Mouse (Mus musculus): ENCODE results near the gene Apip. TPM values are rescaled to one million over a fixed set of nuclear protein-coding genes. Genes with fewer than 3 reads are reported as not detected.

Apip gene
- total and polyA plus RNA-seq, 2 experiments from 2014 or later: 44.3 to 63.9 TPM

- no peak overlapping the region for H3K4me2 ChIP-seq (ENCODE audit: low read depth, low read length)
- H3K27ac ChIP-seq (ENCODE audit: low read depth): no peak overlapping the region
- WGBS: 43% methylated on average over 1 of the region's 1 CpGs
- no peak for ATAC-seq (ENCODE audit: insufficient read depth, low read depth)
- no peaks in the 10 kb centered on the region for H3K27me3 ChIP-seq (ENCODE audit: control insufficient read depth, insufficient read depth, low read length)
- no peak for DNase-seq (ENCODE audit: low spot score)
- no peaks in the 10 kb centered on the region for H3K36me3 ChIP-seq (replicated peaks; ENCODE audit: control insufficient read depth, insufficient read depth, low read length)
- H3K4me3 ChIP-seq (ENCODE audit: low read depth, low read length): no peak overlapping the region
- H3K9me3 ChIP-seq (replicated peaks; ENCODE audit: control insufficient read depth, low read length): no peaks in the 10 kb centered on the region
- H3K9ac ChIP-seq (replicated peaks; ENCODE audit: low read depth, low read length): no peak overlapping the region
- peaks cover 23% of the 10 kb centered on the region for H3K4me1 ChIP-seq (ENCODE audit: control insufficient read depth, insufficient read depth)
- TF ChIP-seq EP300 (IDR thresholded peaks at IDR 0.05; ENCODE audit: low read depth) (no peak), CTCF (IDR thresholded peaks at IDR 0.05; ENCODE audit: low read depth) (no peak)
These were observed 4.9 kb upstream of the Apip start for GRCm38 (mm10) chr2:103068602-103069001.

GRCm38 (mm10) chr2:103069752-103070405 lies 3.6 kb upstream of the Apip start:
- no peak overlapping the region for H3K4me3 ChIP-seq (ENCODE audit: low read depth, low read length)
- no peak for DNase-seq (ENCODE audit: low spot score)
- 87% methylated on average over 5 of the region's 5 CpGs for WGBS
- ATAC-seq (ENCODE audit: insufficient read depth, low read depth): no peak
- no peaks in the 10 kb centered on the region for H3K27me3 ChIP-seq (ENCODE audit: control insufficient read depth, insufficient read depth, low read length)
- no peaks in the 10 kb centered on the region for H3K36me3 ChIP-seq (replicated peaks; ENCODE audit: control insufficient read depth, insufficient read depth, low read length)
- no peak overlapping the region for H3K27ac ChIP-seq (ENCODE audit: low read depth)
- TF ChIP-seq EP300 (IDR thresholded peaks at IDR 0.05; ENCODE audit: low read depth) (no peak), CTCF (IDR thresholded peaks at IDR 0.05; ENCODE audit: low read depth) (no peak)
- H3K4me1 ChIP-seq (ENCODE audit: control insufficient read depth, insufficient read depth): peaks cover 25% of the 10 kb centered on the region
- no peak overlapping the region for H3K9ac ChIP-seq (replicated peaks; ENCODE audit: low read depth, low read length)
- no peaks in the 10 kb centered on the region for H3K9me3 ChIP-seq (replicated peaks; ENCODE audit: control insufficient read depth, low read length)
- no peak overlapping the region for H3K4me2 ChIP-seq (ENCODE audit: low read depth, low read length)

GRCm38 (mm10) chr2:103070586-103070985 lies 2.9 kb upstream of the Apip start:
- no peak for ATAC-seq (ENCODE audit: insufficient read depth, low read depth)
- WGBS: 40% methylated on average over 3 of the region's 3 CpGs
- Histone ChIP-seq H3K27ac (ENCODE audit: low read depth) (no peak overlapping the region), H3K9me3 (replicated peaks; ENCODE audit: control insufficient read depth, low read length) (no peaks in the 10 kb centered on the region), H3K4me3 (ENCODE audit: low read depth, low read length) (no peak overlapping the region), H3K4me1 (ENCODE audit: control insufficient read depth, insufficient read depth) (peaks cover 25% of the 10 kb centered on the region), H3K27me3 (ENCODE audit: control insufficient read depth, insufficient read depth, low read length) (no peaks in the 10 kb centered on the region), H3K9ac (replicated peaks; ENCODE audit: low read depth, low read length) (no peak overlapping the region), H3K4me2 (ENCODE audit: low read depth, low read length) (peak overlapping the region; percentile 3; the same call in 1 of the 2 replicates), H3K36me3 (replicated peaks; ENCODE audit: control insufficient read depth, insufficient read depth, low read length) (no peaks in the 10 kb centered on the region)
- TF ChIP-seq CTCF (IDR thresholded peaks at IDR 0.05; ENCODE audit: low read depth) (no peak), EP300 (IDR thresholded peaks at IDR 0.05; ENCODE audit: low read depth) (no peak)
- peak; percentile 19 for DNase-seq (ENCODE audit: low spot score)

- WGBS: 72% methylated on average over 6 of the region's 6 CpGs
- Histone ChIP-seq H3K9ac (replicated peaks; ENCODE audit: low read depth, low read length) (no peak overlapping the region), H3K4me1 (ENCODE audit: control insufficient read depth, insufficient read depth) (no peaks in the 10 kb centered on the region), H3K9me3 (replicated peaks; ENCODE audit: control insufficient read depth, low read length) (no peaks in the 10 kb centered on the region), H3K36me3 (replicated peaks; ENCODE audit: control insufficient read depth, insufficient read depth, low read length) (peaks cover 11% of the 10 kb centered on the region), H3K27me3 (ENCODE audit: control insufficient read depth, insufficient read depth, low read length) (no peaks in the 10 kb centered on the region), H3K27ac (ENCODE audit: low read depth) (no peak overlapping the region), H3K4me3 (ENCODE audit: low read depth, low read length) (no peak overlapping the region), H3K4me2 (ENCODE audit: low read depth, low read length) (no peak overlapping the region)
- DNase-seq (ENCODE audit: low spot score): no peak
- TF ChIP-seq CTCF (IDR thresholded peaks at IDR 0.05; ENCODE audit: low read depth): no peak
- TF ChIP-seq EP300 (IDR thresholded peaks at IDR 0.05; ENCODE audit: low read depth): no peak
- no peak for ATAC-seq (ENCODE audit: insufficient read depth, low read depth)
These were observed 7.6 kb downstream of the Apip start for GRCm38 (mm10) chr2:103081117-103081516.

- Histone ChIP-seq H3K9me3 (replicated peaks; ENCODE audit: control insufficient read depth, low read length) (no peaks in the 10 kb centered on the region), H3K36me3 (replicated peaks; ENCODE audit: control insufficient read depth, insufficient read depth, low read length) (peaks cover 11% of the 10 kb centered on the region), H3K27me3 (ENCODE audit: control insufficient read depth, insufficient read depth, low read length) (no peaks in the 10 kb centered on the region), H3K4me1 (ENCODE audit: control insufficient read depth, insufficient read depth) (no peaks in the 10 kb centered on the region), H3K27ac (ENCODE audit: low read depth) (no peak overlapping the region), H3K4me2 (ENCODE audit: low read depth, low read length) (no peak overlapping the region), H3K4me3 (ENCODE audit: low read depth, low read length) (no peak overlapping the region), H3K9ac (replicated peaks; ENCODE audit: low read depth, low read length) (no peak overlapping the region)
- ATAC-seq (ENCODE audit: insufficient read depth, low read depth) (no peak), DNase-seq (ENCODE audit: low spot score) (no peak)
- TF ChIP-seq EP300 (IDR thresholded peaks at IDR 0.05; ENCODE audit: low read depth) (no peak), CTCF (IDR thresholded peaks at IDR 0.05; ENCODE audit: low read depth) (no peak)
- 66% methylated on average over 5 of the region's 5 CpGs for WGBS
These were observed 8.2 kb downstream of the Apip start for GRCm38 (mm10) chr2:103081706-103082105.

DNA sequence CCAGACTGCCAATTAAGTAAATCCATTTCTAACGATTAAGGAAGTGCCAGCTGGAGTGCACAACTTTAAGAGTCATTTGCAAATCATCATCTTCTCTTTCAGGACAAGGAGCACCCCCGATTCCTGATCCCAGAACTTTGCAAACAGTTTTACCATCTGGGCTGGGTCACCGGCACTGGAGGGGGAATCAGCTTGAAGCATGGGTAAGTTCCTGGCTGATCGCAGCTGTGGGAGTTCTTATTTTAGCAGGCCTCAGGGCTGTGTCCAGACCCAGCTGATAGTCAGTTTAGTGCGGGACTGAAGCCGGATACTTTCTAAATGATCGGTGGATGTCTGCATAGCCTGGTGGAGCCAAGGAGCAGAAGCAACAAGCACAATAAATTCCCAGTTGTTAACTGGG lies 9.4 kb downstream of the Apip start:
- TF ChIP-seq EP300 (IDR thresholded peaks at IDR 0.05; ENCODE audit: low read depth) (no peak), CTCF (IDR thresholded peaks at IDR 0.05; ENCODE audit: low read depth) (no peak)
- Histone ChIP-seq H3K27ac (ENCODE audit: low read depth) (peak overlapping the region; percentile 20; the same call in 1 of the 2 replicates), H3K9me3 (replicated peaks; ENCODE audit: control insufficient read depth, low read length) (no peaks in the 10 kb centered on the region), H3K4me1 (ENCODE audit: control insufficient read depth, insufficient read depth) (no peaks in the 10 kb centered on the region), H3K4me2 (ENCODE audit: low read depth, low read length) (no peak overlapping the region; the same call in 1 of the 2 replicates), H3K4me3 (ENCODE audit: low read depth, low read length) (no peak overlapping the region), H3K36me3 (replicated peaks; ENCODE audit: control insufficient read depth, insufficient read depth, low read length) (peaks cover 13% of the 10 kb centered on the region), H3K27me3 (ENCODE audit: control insufficient read depth, insufficient read depth, low read length) (no peaks in the 10 kb centered on the region), H3K9ac (replicated peaks; ENCODE audit: low read depth, low read length) (peak overlapping the region; percentile 16; the same call in 1 of the 2 replicates)
- no peak for ATAC-seq (ENCODE audit: insufficient read depth, low read depth)
- no peak for DNase-seq (ENCODE audit: low spot score)
- WGBS: 41% methylated on average over 7 of the region's 7 CpGs
